In the genomic region with DNA sequence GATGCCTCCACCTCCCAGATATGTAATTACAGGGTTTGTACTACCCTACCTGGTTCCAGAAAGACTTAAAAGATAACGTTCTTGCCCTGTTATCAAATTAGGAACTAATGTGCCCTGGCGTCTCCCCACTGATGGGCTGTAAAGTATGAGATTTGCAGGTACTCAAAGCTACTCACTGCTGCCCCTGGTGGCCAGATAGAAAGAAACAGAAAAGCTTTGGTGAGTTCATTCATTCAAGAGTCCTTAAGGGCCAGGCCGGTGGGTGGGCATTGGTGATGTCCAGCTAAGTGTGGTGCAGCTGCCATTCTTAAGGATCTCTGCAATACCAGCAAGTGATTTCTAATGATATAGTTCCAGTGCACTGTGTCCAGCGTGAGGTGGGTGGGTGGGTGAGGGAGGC, we compare ENCODE assay signal across 9 mouse cellular contexts. TPM values are rescaled to one million over a fixed set of nuclear protein-coding genes. Genes with fewer than 3 reads are reported as not detected.
DNase-seq lines count a peak whose midpoint lies in the region; ATAC-seq and TF ChIP-seq lines count a peak whose summit lies in the region.
"Had no signal": no experiment of that assay in that cellular context is flagged by ENCODE, and none has a peak within 500 bp of the region (broad histone marks: within the 10 kb centered on the region; RNA-seq: fewer than 3 reads in every experiment).

No protein-coding gene starts in this region.

- H3K9me3 ChIP-seq in heart, postnatal 0 days (replicated peaks; ENCODE audit: control insufficient read depth, low read length): no peaks in the 10 kb centered on the region
- H3K9me3 ChIP-seq in liver, embryonic 13.5 days (replicated peaks): no peaks in the 10 kb centered on the region

- H3K4me1 ChIP-seq in heart, postnatal 0 days (ENCODE audit: control insufficient read depth, insufficient read depth): peaks cover 7% of the 10 kb centered on the region; the same call in 1 of the 2 replicates
- H3K4me1 ChIP-seq in liver, embryonic 13.5 days (replicated peaks): peaks cover 17% of the 10 kb centered on the region

- H3K9ac ChIP-seq in heart, postnatal 0 days (replicated peaks; ENCODE audit: low read depth, low read length): no peak overlapping the region
- H3K9ac ChIP-seq in liver, embryonic 13.5 days: no peak overlapping the region

- WGBS in heart, postnatal 0 days: 80% methylated on average over 4 of the region's 4 CpGs
- 53% methylated on average over 4 of the region's 4 CpGs for WGBS in liver, embryonic 13.5 days (ENCODE audit: insufficient replicate concordance)

- H3K4me2 ChIP-seq in heart, postnatal 0 days (ENCODE audit: low read depth, low read length): no peak overlapping the region
- no peak overlapping the region for H3K4me2 ChIP-seq in liver, embryonic 13.5 days

- H3K27me3 ChIP-seq in heart, postnatal 0 days (ENCODE audit: control insufficient read depth, insufficient read depth, low read length): no peaks in the 10 kb centered on the region
- no peaks in the 10 kb centered on the region for H3K27me3 ChIP-seq in liver, embryonic 13.5 days

- peak; percentile 45 for TF ChIP-seq CTCF in heart, postnatal 0 days (IDR thresholded peaks at IDR 0.05; ENCODE audit: low read depth)

- no peak for TF ChIP-seq EP300 in heart, postnatal 0 days (IDR thresholded peaks at IDR 0.05; ENCODE audit: low read depth)

- no peak for DNase-seq in heart, postnatal 0 days (ENCODE audit: low spot score)
- no peak for DNase-seq in heart, adult 9 months (ENCODE audit: low spot score in 2 of 2)
- DNase-seq in A20 (ENCODE audit: low read depth, low spot score) (peak; percentile 81), R1 (ENCODE audit: low read depth, low spot score) (peak; percentile 76)
- DNase-seq in liver, embryonic 13.5 days: peak; percentile 20
- peak; percentile 57 for DNase-seq in thymus, postnatal 14 days
- DNase-seq in gastrocnemius, postnatal 25 days: no peak

- ATAC-seq in heart, postnatal 0 days (ENCODE audit: insufficient read depth, low read depth): no peak
- ATAC-seq in liver, embryonic 13.5 days (ENCODE audit: low read depth): no peak
- ATAC-seq in megakaryocyte, adult 5-6 weeks (ENCODE audit: poor library complexity, severe bottlenecking): no peak

- peaks cover 16% of the 10 kb centered on the region; the same call in 1 of the 2 replicates for H3K36me3 ChIP-seq in heart, postnatal 0 days (replicated peaks; ENCODE audit: control insufficient read depth, insufficient read depth, low read length)
- 0 out of 2 replicates have a peak, but pooled peaks cover 6% of the 10 kb centered on the region for H3K36me3 ChIP-seq in liver, embryonic 13.5 days

- H3K27ac ChIP-seq in heart, postnatal 0 days (ENCODE audit: low read depth): no peak overlapping the region
- H3K27ac ChIP-seq in liver, embryonic 13.5 days: no peak overlapping the region

- no peak overlapping the region for H3K4me3 ChIP-seq in heart, postnatal 0 days (ENCODE audit: low read depth, low read length)
- no peak overlapping the region for H3K4me3 ChIP-seq in liver, embryonic 13.5 days (replicated peaks)

RNA-seq across cellular contexts. Expression of gene Wwox, which starts 2.2 kb away (rescaled TPM):
- 6.0 and 7.5 TPM in 2 replicates for total RNA-seq in heart, postnatal 0 days (2014; rRNA removed; ENCODE audit: low replicate concordance)
- 7.2 and 9.6 TPM in 2 replicates for polyA plus RNA-seq in heart, postnatal 0 days (2015; fragmentation: Nextera tagmentation; extraction: Ambion mirVana)
- 3.6 and 4.0 TPM in 2 replicates for polyA plus RNA-seq in liver, embryonic 13.5 days (2015; fragmentation: Nextera tagmentation; extraction: Ambion mirVana)
- total RNA-seq in gastrocnemius, postnatal 25 days (2021): 1 to 10 TPM; 5.3 to 8.7 TPM
- total RNA-seq in megakaryocyte, adult 5-6 weeks (2015): 5.4 and 6.8 TPM in 2 replicates
- total RNA-seq in megakaryocyte, adult 5-6 weeks (2017): 4.1 and 4.9 TPM in 2 replicates

RNA-seq across cellular contexts. Expression of gene Clec3a, which starts 23.7 kb away (rescaled TPM):
- not detected in 2 replicates for total RNA-seq in heart, postnatal 0 days (2014; rRNA removed; ENCODE audit: low replicate concordance)
- not detected in 2 replicates for polyA plus RNA-seq in heart, postnatal 0 days (2015; fragmentation: Nextera tagmentation; extraction: Ambion mirVana)
- not detected in 2 replicates for polyA plus RNA-seq in liver, embryonic 13.5 days (2015; fragmentation: Nextera tagmentation; extraction: Ambion mirVana)
- total RNA-seq in gastrocnemius, postnatal 25 days (2021): under 1 TPM; 0.51 TPM
- total RNA-seq in megakaryocyte, adult 5-6 weeks (2015): not detected in 2 replicates
- total RNA-seq in megakaryocyte, adult 5-6 weeks (2017): not detected in 2 replicates
- polyA plus RNA-seq: large intestine, adult 2 months had no signal

Comparison
In these comparisons a context has a peak if more than half of its experiments do, and no peak if none do; other contexts are left out.
1. DNase-seq: peak in A20 (single experiment), R1 (single experiment), liver, embryonic 13.5 days (single experiment) and thymus, postnatal 14 days (single experiment); none in heart, postnatal 0 days (single experiment), heart, adult 9 months (0 of 2) and gastrocnemius, postnatal 25 days (single experiment).